Mouse (Mus musculus): ENCODE results near the gene Ctdspl.

- TF ChIP-seq POLR2A (IDR thresholded peaks at IDR 0.05; ENCODE audit: borderline replicate concordance, control insufficient read depth, low read depth, low read length), result no peak
- no peak for TF ChIP-seq CTCF (IDR thresholded peaks at IDR 0.05; ENCODE audit: control insufficient read depth, insufficient read depth, low read length)
Observed at GRCm38 (mm10) chr9:118927501-118927900, 1.2 kb downstream of the Ctdspl start.
